Comparison of ENCODE assay signal across 19 mouse cellular contexts in the genomic region with DNA sequence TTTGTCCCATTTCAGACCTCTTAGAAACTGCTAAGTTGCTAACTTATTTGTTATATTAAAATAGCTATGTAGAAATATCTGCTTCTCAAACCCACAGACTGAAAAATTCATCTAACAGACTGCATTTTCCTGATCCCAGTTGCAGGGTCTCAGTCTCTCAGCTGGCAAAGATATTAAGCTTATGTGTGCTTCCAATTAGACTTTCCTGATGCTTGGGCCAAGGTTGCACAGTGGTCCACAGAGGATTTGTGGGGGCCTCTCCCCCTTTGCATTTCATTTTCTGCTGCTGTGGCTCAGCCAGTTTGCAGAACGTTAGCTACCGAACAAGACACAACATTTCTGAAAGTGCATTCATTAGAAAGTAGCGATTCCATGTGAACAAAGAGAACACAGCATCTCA.
A peak's percentile ranks its signal among the peaks of the same experiment; 100 is the strongest.
DNase-seq lines count a peak whose midpoint lies in the region; ATAC-seq and TF ChIP-seq lines count a peak whose summit lies in the region.
"Had no signal": no experiment of that assay in that cellular context is flagged by ENCODE, and none has a peak within 500 bp of the region (broad histone marks: within the 10 kb centered on the region; RNA-seq: fewer than 3 reads in every experiment).

No protein-coding gene starts in this region.

- H3K4me1 ChIP-seq in heart, postnatal 0 days (ENCODE audit: control insufficient read depth, insufficient read depth): 0 out of 2 replicates have a peak, but pooled peaks cover 4% of the 10 kb centered on the region
- 0 out of 2 replicates have a peak, but pooled peaks cover 6% of the 10 kb centered on the region for H3K4me1 ChIP-seq in limb, embryonic 12.5 days (replicated peaks)
- no peaks in the 10 kb centered on the region for H3K4me1 ChIP-seq in limb, embryonic 10.5 days
- H3K4me1 ChIP-seq in limb, embryonic 13.5 days: peaks cover 10% of the 10 kb centered on the region; the same call in 1 of the 2 replicates
- H3K4me1 ChIP-seq: forebrain, embryonic 15.5 days; hindbrain, embryonic 15.5 days had no signal

- H3K27ac ChIP-seq in heart, postnatal 0 days (ENCODE audit: low read depth): peak overlapping the region; percentile 61
- peak overlapping the region; percentile 51; the same call in 1 of the 2 replicates for H3K27ac ChIP-seq in limb, embryonic 12.5 days
- H3K27ac ChIP-seq in limb, embryonic 10.5 days: no peak overlapping the region
- H3K27ac ChIP-seq in limb, embryonic 13.5 days: peak overlapping the region; percentile 18; the same call in 1 of the 2 replicates
- H3K27ac ChIP-seq: embryonic facial prominence, embryonic 13.5 days; forebrain, embryonic 15.5 days; hindbrain, embryonic 15.5 days had no signal

- no peaks in the 10 kb centered on the region for H3K36me3 ChIP-seq in heart, postnatal 0 days (replicated peaks; ENCODE audit: control insufficient read depth, insufficient read depth, low read length)
- no peaks in the 10 kb centered on the region for H3K36me3 ChIP-seq in limb, embryonic 12.5 days
- no peaks in the 10 kb centered on the region for H3K36me3 ChIP-seq in limb, embryonic 10.5 days
- no peaks in the 10 kb centered on the region for H3K36me3 ChIP-seq in limb, embryonic 13.5 days
- H3K36me3 ChIP-seq: embryonic facial prominence, embryonic 13.5 days; forebrain, embryonic 15.5 days; hindbrain, embryonic 15.5 days had no signal

- no peak overlapping the region for H3K4me3 ChIP-seq in heart, postnatal 0 days (ENCODE audit: low read depth, low read length)
- no peak overlapping the region for H3K4me3 ChIP-seq in limb, embryonic 12.5 days (replicated peaks)
- no peak overlapping the region for H3K4me3 ChIP-seq in limb, embryonic 10.5 days
- H3K4me3 ChIP-seq in limb, embryonic 13.5 days: no peak overlapping the region
- H3K4me3 ChIP-seq: embryonic facial prominence, embryonic 13.5 days; forebrain, embryonic 15.5 days; hindbrain, embryonic 15.5 days had no signal

- ATAC-seq in heart, postnatal 0 days (ENCODE audit: insufficient read depth, low read depth): no peak
- ATAC-seq in limb, embryonic 12.5 days (ENCODE audit: insufficient number of reproducible peaks, insufficient read depth, low FRiP score, low TSS enrichment, low read depth): no peak
- ATAC-seq in limb, embryonic 13.5 days (ENCODE audit: low FRiP score, low read depth): no peak
- ATAC-seq: forebrain, embryonic 15.5 days; intestine, embryonic 16.5 days had no signal

- no peak overlapping the region for H3K9ac ChIP-seq in heart, postnatal 0 days (replicated peaks; ENCODE audit: low read depth, low read length)
- no peak overlapping the region for H3K9ac ChIP-seq in limb, embryonic 12.5 days (replicated peaks)
- H3K9ac ChIP-seq in limb, embryonic 13.5 days: no peak overlapping the region
- H3K9ac ChIP-seq: embryonic facial prominence, embryonic 13.5 days; forebrain, embryonic 15.5 days; hindbrain, embryonic 15.5 days had no signal

- no peaks in the 10 kb centered on the region for H3K9me3 ChIP-seq in heart, postnatal 0 days (replicated peaks; ENCODE audit: control insufficient read depth, low read length)
- H3K9me3 ChIP-seq in limb, embryonic 12.5 days: no peaks in the 10 kb centered on the region
- H3K9me3 ChIP-seq in limb, embryonic 10.5 days (replicated peaks): no peaks in the 10 kb centered on the region
- H3K9me3 ChIP-seq in limb, embryonic 13.5 days: no peaks in the 10 kb centered on the region
- H3K9me3 ChIP-seq: embryonic facial prominence, embryonic 13.5 days; forebrain, embryonic 15.5 days; hindbrain, embryonic 15.5 days had no signal

- no peak for TF ChIP-seq CTCF in heart, postnatal 0 days (IDR thresholded peaks at IDR 0.05; ENCODE audit: low read depth)

- no peak for DNase-seq in heart, postnatal 0 days (ENCODE audit: low spot score)
- DNase-seq in heart, adult 9 months (ENCODE audit: low spot score in 2 of 2): no peak
- DNase-seq in limb, embryonic 10.5 days (ENCODE audit: low spot score): no peak
- DNase-seq in adrenal gland, postnatal 25 days: no peak
- DNase-seq in adrenal gland, adult 8-10 months: no peak
- DNase-seq: adrenal gland, adult 2 months; cerebellum, adult 11-12 months; cerebellum, adult 9-10 months; cerebellum, postnatal 25 days; gastrocnemius, postnatal 36 days; heart, adult 11 months; heart, postnatal 36 days had no signal

- no peak for TF ChIP-seq EP300 in heart, postnatal 0 days (IDR thresholded peaks at IDR 0.05; ENCODE audit: low read depth)

- WGBS in heart, postnatal 0 days: 48% methylated on average over 3 of the region's 3 CpGs
- WGBS in limb, embryonic 12.5 days: 61% methylated on average over 3 of the region's 3 CpGs
- WGBS in limb, embryonic 10.5 days: 91% methylated on average over 3 of the region's 3 CpGs
- WGBS in limb, embryonic 13.5 days: 42% methylated on average over 3 of the region's 3 CpGs

- H3K4me2 ChIP-seq in heart, postnatal 0 days (ENCODE audit: low read depth, low read length): no peak overlapping the region
- H3K4me2 ChIP-seq in limb, embryonic 12.5 days: no peak overlapping the region
- H3K4me2 ChIP-seq in limb, embryonic 13.5 days (replicated peaks): no peak overlapping the region; the same call in 1 of the 2 replicates
- H3K4me2 ChIP-seq: embryonic facial prominence, embryonic 13.5 days; forebrain, embryonic 15.5 days; heart, embryonic 11.5 days; hindbrain, embryonic 15.5 days had no signal

- H3K27me3 ChIP-seq in heart, postnatal 0 days (ENCODE audit: control insufficient read depth, insufficient read depth, low read length): no peaks in the 10 kb centered on the region
- H3K27me3 ChIP-seq in limb, embryonic 12.5 days: no peaks in the 10 kb centered on the region
- no peaks in the 10 kb centered on the region for H3K27me3 ChIP-seq in limb, embryonic 10.5 days (ENCODE audit: low read depth, poor library complexity, severe bottlenecking)
- H3K27me3 ChIP-seq in limb, embryonic 13.5 days: peaks cover 2% of the 10 kb centered on the region; the same call in 1 of the 2 replicates
- H3K27me3 ChIP-seq: embryonic facial prominence, embryonic 13.5 days; forebrain, embryonic 15.5 days; hindbrain, embryonic 15.5 days had no signal
